Mouse (Mus musculus) limb, embryonic 13.5 days (tissue): ENCODE measurements at regions not wholly inside any gene's neighbourhood (a gene's known extent, or its start where the extent isn't known, plus 50 kb on each side); places are given as distances from the start of the nearest gene placed in this dataset.

ENCODE experiments used
- ATAC-seq: fragments of 200-750 bp; cut with Nextera tagmentation; 2 replicates; pipeline ENCODE4 v1.8.0; 2017; ENCODE audit warnings: low read depth, moderate number of reproducible peaks, moderate TSS enrichment; ENCODE audit not compliant: low FRiP score
- H3K27ac ChIP-seq: fragments of 300-500 bp; sonication (generic); 2 replicates; pipeline ENCODE4 v1.5.1; 2015; ENCODE audit warnings: inconsistent platforms, mild to moderate bottlenecking, moderate library complexity
- H3K27me3 ChIP-seq: fragments of 300-500 bp; sonication (generic); 2 replicates; pipeline ENCODE4 v1.6.1; 2015; ENCODE audit warnings: mild to moderate bottlenecking, inconsistent platforms
- H3K36me3 ChIP-seq: fragments of 300-500 bp; sonication (generic); 2 replicates; pipeline ENCODE4 v1.6.1; 2015; ENCODE audit warnings: inconsistent platforms, mild to moderate bottlenecking, moderate library complexity
- H3K4me1 ChIP-seq: fragments of 300-500 bp; sonication (generic); 2 replicates; pipeline ENCODE4 v1.6.1; 2015; ENCODE audit warnings: inconsistent platforms
- H3K4me2 ChIP-seq: fragments of 300-500 bp; sonication (generic); replicated peaks from 2 replicates; pipeline ENCODE4 v1.6.1; 2015; ENCODE audit warnings: inconsistent platforms, mild to moderate bottlenecking, moderate library complexity
- H3K4me3 ChIP-seq: fragments of 300-500 bp; sonication (generic); 2 replicates; pipeline ENCODE4 v1.5.1; 2015; ENCODE audit warnings: moderate library complexity, mild to moderate bottlenecking, inconsistent platforms
- H3K9ac ChIP-seq: fragments of 300-500 bp; sonication (generic); 2 replicates; pipeline ENCODE4 v1.6.1; 2015; ENCODE audit warnings: mild to moderate bottlenecking, inconsistent platforms
- H3K9me3 ChIP-seq: fragments of 300-500 bp; sonication (generic); 2 replicates; pipeline ENCODE4 v1.6.1; 2016; ENCODE audit warnings: inconsistent platforms
- WGBS: fragments of 180-500 bp; shearing (Covaris S2); methylation state at CpG from one replicate; pipeline ENCODE4 v1.1.7; 2015; 5-methylcytosine and 5-hydroxymethylcytosine counted together

- Histone ChIP-seq H3K36me3 (no peaks in the 10 kb centered on the region), H3K9ac (no peak overlapping the region), H3K9me3 (no peaks in the 10 kb centered on the region), H3K4me3 (no peak overlapping the region), H3K4me2 (no peak overlapping the region), H3K27me3 (no peaks in the 10 kb centered on the region), H3K4me1 (no peaks in the 10 kb centered on the region), H3K27ac (no peak overlapping the region)
- WGBS, result 23% methylated on average over 2 of the region's 2 CpGs
- ATAC-seq, result no peak
Observed at GRCm38 (mm10) chr13:75204417-75204816, 114.8 kb downstream of the Pcsk1 start.

DNA sequence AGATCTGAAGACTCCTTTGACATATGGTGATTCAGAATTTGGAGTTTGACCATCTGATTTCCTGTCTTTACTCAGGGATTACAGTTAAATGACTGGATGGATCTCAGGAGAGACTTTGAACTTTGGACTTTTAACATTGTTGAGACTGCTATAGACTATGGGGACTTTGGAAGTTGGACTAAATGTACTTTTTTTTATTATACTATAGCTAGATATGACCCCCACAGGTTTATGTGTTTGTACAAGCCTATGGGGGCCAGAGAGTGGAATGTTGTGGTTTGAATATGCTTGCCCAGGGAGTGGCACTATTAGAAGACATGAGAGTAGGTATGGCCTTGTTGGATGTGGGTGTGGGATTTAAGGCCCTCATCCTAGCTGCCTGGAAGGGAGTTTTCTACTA, 134.3 kb downstream of the Pcsk1 start:
- Histone ChIP-seq H3K4me1 (no peaks in the 10 kb centered on the region), H3K27me3 (no peaks in the 10 kb centered on the region), H3K36me3 (no peaks in the 10 kb centered on the region), H3K9ac (no peak overlapping the region), H3K4me3 (no peak overlapping the region), H3K4me2 (no peak overlapping the region), H3K9me3 (no peaks in the 10 kb centered on the region), H3K27ac (no peak overlapping the region)
- no peak for ATAC-seq

DNA sequence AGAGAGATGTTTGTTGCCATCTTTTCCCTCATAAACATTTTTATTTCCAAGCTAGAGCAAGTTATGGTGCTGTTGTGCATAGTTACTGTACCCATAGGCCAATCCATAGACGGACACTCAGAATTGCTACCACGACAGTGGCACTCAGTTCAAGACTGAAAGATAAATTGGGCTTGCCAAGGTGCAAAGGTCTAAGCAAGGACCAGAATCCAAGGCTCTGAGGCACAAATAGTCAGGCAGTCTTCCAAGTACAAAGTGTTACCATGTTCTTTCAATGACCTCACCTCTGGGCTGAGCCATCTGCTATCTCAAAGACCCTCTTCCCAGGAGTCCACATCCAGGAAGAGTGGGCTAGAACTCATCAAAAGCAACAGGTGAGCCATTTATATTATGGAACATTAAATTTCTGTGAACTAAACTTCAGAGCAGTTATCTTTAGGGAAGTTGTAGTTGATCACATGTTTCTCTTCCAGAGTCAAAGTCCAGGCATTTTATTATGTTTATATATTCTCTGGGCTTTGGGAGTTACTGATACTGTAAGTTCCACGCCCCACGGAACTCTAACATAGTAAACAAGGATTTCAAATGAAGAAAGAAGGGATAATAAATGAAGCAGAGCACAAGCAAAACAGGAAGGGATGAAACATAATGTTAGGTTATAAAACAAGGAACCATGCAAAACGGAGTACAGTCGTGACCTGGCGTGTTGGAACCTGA, 136.1 kb downstream of the Pcsk1 start:
- H3K27ac ChIP-seq, result no peak overlapping the region
- no peaks in the 10 kb centered on the region for H3K36me3 ChIP-seq
- H3K27me3 ChIP-seq, result no peaks in the 10 kb centered on the region
- no peaks in the 10 kb centered on the region for H3K4me1 ChIP-seq
- no peak for ATAC-seq
- H3K9ac ChIP-seq, result no peak overlapping the region
- 88% methylated on average over 7 of the region's 7 CpGs for WGBS
- no peak overlapping the region for H3K4me2 ChIP-seq
- H3K9me3 ChIP-seq, result no peaks in the 10 kb centered on the region
- no peak overlapping the region for H3K4me3 ChIP-seq

GRCm38 (mm10) chr13:75227616-75228277, 138.1 kb downstream of the Pcsk1 start:
- Histone ChIP-seq H3K4me3 (no peak overlapping the region), H3K27ac (no peak overlapping the region), H3K4me2 (no peak overlapping the region), H3K9me3 (no peaks in the 10 kb centered on the region), H3K4me1 (no peaks in the 10 kb centered on the region), H3K36me3 (no peaks in the 10 kb centered on the region), H3K27me3 (no peaks in the 10 kb centered on the region), H3K9ac (no peak overlapping the region)
- ATAC-seq, result peak; percentile 51; the same call in 1 of the 2 replicates
- 26% methylated on average over 5 of the region's 5 CpGs for WGBS

GRCm38 (mm10) chr13:75236424-75236823, 146.8 kb downstream of the Pcsk1 start:
- 43% methylated on average over 2 of the region's 2 CpGs for WGBS
- H3K9ac ChIP-seq, result no peak overlapping the region
- H3K27me3 ChIP-seq, result no peaks in the 10 kb centered on the region
- H3K27ac ChIP-seq, result no peak overlapping the region
- peak; percentile 90; the same call in 1 of the 2 replicates for ATAC-seq
- no peaks in the 10 kb centered on the region for H3K4me1 ChIP-seq
- no peak overlapping the region for H3K4me3 ChIP-seq
- H3K9me3 ChIP-seq, result no peaks in the 10 kb centered on the region
- no peaks in the 10 kb centered on the region for H3K36me3 ChIP-seq
- no peak overlapping the region for H3K4me2 ChIP-seq
